Mouse (Mus musculus) layer of hippocampus, postnatal 10 days (tissue): Measurements from ENCODE around the gene Cxcl13. TPM values are rescaled to one million over a fixed set of nuclear protein-coding genes. Genes with fewer than 3 reads are reported as not detected.

Experiments used
- DNase-seq, 2 experiments: peaks; one replicate each; pipeline ENCODE4 v3.0.0; 2021; ENCODE audit warnings: low spot score in 2 of 2
- total RNA-seq, 2 experiments: library from RNA; stranded (reverse); gene quantifications; 2 replicates each; pipeline ENCODE4 v1.2.3; 2021

Gene Cxcl13
- total RNA-seq, 2 experiments from 2014 or later: not detected

DNA sequence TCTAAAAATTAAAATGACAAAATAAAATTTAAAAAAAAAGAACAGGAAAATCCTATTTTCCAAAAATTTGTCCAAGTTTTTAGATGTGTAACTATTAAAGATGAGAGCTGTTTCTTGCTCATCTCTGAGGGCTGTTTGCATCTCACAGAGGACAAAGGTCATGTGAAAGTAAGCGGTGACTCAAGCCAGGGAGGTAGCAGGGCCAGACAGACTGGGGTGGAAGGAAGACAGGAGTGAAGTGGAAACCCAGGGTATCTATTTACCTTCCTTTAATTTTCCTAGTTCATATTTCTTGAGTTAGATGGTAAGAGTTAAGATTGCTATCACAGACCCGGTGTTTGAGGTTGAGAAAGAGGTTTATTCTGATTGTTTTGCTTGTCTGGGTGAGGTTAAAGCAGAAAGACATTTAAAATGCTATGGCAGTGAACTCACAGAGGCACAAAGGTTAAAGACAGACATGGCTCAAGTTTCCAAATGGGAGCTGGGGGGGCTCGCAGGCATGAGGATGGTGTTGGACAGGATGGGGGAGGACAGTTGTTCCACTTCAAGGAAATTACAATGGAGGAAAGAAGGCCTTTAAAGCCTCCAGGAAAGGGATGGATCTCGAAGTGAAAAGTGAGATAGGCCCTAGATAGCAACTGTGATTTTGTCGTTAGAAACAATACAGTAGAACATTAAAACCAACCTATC lies 27.2 kb downstream of the Cxcl13 start:
- no peak for DNase-seq

DNA sequence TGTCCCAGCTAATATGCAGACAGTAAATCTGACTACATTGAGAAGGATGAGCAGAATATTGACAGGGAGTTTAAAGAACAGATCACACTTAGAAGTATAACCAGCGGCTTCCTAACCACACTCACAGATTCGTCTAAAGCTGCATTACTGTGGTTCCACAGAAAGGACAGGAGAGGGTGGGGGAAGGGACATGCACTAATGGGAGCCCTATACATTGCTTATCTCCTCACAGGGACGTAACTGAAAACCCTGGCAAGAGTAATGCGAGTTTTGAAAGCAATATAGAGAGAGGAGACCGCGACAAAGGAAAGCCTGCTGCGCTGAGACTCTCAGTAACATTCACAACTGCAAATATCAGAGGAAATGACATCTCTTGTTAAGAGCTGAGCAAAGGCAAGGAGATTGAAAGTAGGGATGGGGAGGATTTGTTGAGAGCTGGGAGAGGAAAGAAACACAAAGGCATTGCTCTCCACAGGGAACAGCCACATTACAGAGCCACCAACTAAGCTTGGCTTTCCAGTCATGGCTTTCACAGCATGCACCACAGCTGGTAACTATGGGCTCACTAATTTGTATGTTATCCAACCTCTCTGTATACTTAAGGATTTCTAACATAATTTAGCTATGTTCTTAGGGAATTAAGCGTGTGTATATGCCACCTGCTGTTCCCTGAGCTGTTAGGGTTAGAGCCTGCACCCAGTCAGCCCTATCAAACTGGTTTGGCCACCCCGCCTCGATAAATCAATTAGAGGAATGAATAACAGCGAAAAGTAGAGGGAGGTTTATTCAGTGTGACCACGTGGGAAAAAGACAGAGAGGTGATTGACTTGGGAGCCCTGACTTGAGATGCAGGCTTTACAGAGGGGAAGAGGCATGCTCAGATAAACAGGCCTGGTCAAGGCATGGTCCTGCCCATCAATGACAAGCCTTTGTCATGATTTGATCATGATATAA lies 34.9 kb downstream of the Cxcl13 start:
- DNase-seq: no peak

- no peak for DNase-seq
Observed at GRCm38 (mm10) chr5:95997276-95997675, 40.5 kb downstream of the Cxcl13 start.

DNA sequence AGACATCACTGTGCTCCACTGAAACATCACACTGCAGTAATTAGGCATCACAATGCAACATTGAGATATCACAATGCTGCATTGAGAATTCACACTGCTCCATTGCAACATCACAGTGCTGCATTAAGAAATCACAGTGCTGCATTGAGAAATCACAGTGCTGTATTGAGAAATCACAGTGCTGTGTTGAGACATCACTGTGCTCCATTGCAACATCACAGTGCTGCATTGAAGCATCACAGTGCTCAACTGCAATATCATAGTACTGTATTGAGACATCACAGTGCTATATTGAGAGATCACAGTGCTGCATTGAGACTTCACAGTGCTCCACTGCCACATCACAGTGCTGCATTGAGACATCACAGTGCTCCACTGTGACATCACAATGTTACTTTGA lies 46.6 kb downstream of the Cxcl13 start:
- no peak for DNase-seq

DNA sequence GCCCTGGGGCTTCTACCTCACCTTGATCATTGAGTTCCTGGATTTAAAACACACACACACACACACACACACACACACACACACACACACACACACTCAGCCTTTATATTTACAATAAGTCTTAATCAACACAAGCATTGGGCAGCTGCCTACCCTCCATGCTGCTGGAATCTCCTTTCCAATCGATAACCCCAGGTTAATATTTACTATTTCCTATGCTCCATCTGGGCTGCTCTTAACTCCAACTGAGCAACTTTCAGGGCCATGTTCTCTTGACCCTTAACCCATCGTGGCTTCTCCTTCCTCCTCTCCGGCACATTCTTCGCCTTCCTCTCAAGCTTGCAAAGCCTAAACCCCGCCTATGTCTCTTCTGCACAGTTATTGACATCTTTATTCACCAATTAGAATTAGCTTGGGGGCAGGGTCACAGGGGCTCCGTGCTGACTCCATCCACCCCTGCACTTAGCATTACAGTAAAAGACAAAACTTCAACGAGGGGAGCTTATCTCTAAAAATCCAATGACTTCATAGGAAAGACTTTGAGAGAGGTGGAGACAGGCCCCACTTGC lies 51.6 kb downstream of the Cxcl13 start:
- no peak for DNase-seq

DNA sequence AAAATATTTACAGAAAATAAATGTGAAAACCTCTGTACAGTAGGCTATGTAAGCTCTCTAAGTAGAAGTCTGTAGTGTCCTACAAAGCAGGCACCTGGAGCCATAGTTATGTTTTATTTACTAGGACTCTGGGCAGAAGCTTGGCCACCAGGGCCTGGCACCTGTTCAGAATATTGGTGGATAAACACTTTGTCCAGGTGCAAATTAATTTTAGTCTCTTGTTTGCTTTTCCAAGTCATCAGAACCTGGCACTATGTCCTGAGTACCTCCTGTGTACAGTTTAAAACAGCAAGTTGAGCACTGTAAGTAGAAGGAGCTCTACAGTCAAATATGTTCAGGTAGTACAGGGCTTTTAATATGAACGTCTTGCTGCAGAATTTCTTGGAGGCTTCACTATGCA lies 52.3 kb downstream of the Cxcl13 start:
- DNase-seq: no peak

Other genes starting within 250 kb of the Cxcl13 start
- not detected for gene Gm7978, start 220.8 kb upstream of the Cxcl13 start, total RNA-seq
- gene Gm7982, start 214.9 kb upstream of the Cxcl13 start, total RNA-seq: not detected
- gene E330014E10Rik, start 181.0 kb upstream of the Cxcl13 start, total RNA-seq: not detected
- 10 to 100 TPM; 63.3 to 80.5 TPM for gene Cnot6l, start 207.2 kb downstream of the Cxcl13 start, total RNA-seq